In genomic region chr9:63143227-63143626, GRCm38 (mm10) we compare ENCODE assay signal across 14 mouse cellular contexts. TPM values are rescaled to one million over a fixed set of nuclear protein-coding genes. Genes with fewer than 3 reads are reported as not detected.
DNase-seq lines count a peak whose midpoint lies in the region; ATAC-seq and TF ChIP-seq lines count a peak whose summit lies in the region.
"Had no signal": no experiment of that assay in that cellular context is flagged by ENCODE, and none has a peak within 500 bp of the region (broad histone marks: within the 10 kb centered on the region; RNA-seq: fewer than 3 reads in every experiment).

No protein-coding gene starts in this region.

- H3K4me3 ChIP-seq in heart, embryonic 15.5 days, result peak overlapping the region; percentile 41; the same call in 1 of the 2 replicates
- H3K4me3 ChIP-seq in hindbrain, embryonic 16.5 days (ENCODE audit: low read length), result peak overlapping the region; percentile 50
- no peak overlapping the region for H3K4me3 ChIP-seq in layer of hippocampus, adult 2 months
- H3K4me3 ChIP-seq: myocyte had no signal

- ATAC-seq in heart, embryonic 15.5 days (replicated peaks; ENCODE audit: insufficient number of reproducible peaks, insufficient read depth, low FRiP score, low read depth), result no peak
- ATAC-seq in hindbrain, embryonic 16.5 days, result no peak

- H3K36me3 ChIP-seq in heart, embryonic 15.5 days, result no peaks in the 10 kb centered on the region
- no peaks in the 10 kb centered on the region for H3K36me3 ChIP-seq in hindbrain, embryonic 16.5 days (ENCODE audit: control insufficient read depth, insufficient read depth, low read length)

- H3K27me3 ChIP-seq in heart, embryonic 15.5 days, result peaks cover 100% of the 10 kb centered on the region
- H3K27me3 ChIP-seq in hindbrain, embryonic 16.5 days (replicated peaks; ENCODE audit: control insufficient read depth, insufficient read depth, low read length), result peaks cover 67% of the 10 kb centered on the region

- H3K4me1 ChIP-seq in heart, embryonic 15.5 days (replicated peaks), result peaks cover 71% of the 10 kb centered on the region
- peaks cover 32% of the 10 kb centered on the region for H3K4me1 ChIP-seq in hindbrain, embryonic 16.5 days (ENCODE audit: control insufficient read depth, insufficient read depth, low read depth, low read length)

- no peaks in the 10 kb centered on the region for H3K9me3 ChIP-seq in heart, embryonic 15.5 days (replicated peaks)
- no peaks in the 10 kb centered on the region for H3K9me3 ChIP-seq in hindbrain, embryonic 16.5 days (ENCODE audit: control insufficient read depth, low read length)

- H3K4me2 ChIP-seq in heart, embryonic 15.5 days, result peak overlapping the region; percentile 59; the same call in 1 of the 2 replicates
- H3K4me2 ChIP-seq in hindbrain, embryonic 16.5 days (ENCODE audit: low read length), result peak overlapping the region; percentile 69

- peak; percentile 6 for DNase-seq in cerebellum, adult 11-12 months
- no peak for DNase-seq in cerebellum, postnatal 4 days (ENCODE audit: low spot score in 2 of 2)
- DNase-seq in heart, adult 11 months, result no peak
- DNase-seq in R1 (ENCODE audit: low read depth, low spot score), result peak; percentile 29
- DNase-seq in spleen, adult 12 weeks (ENCODE audit: low spot score), result no peak
- no peak for DNase-seq in layer of hippocampus, adult 2 months (ENCODE audit: low spot score in 2 of 2)
- DNase-seq: heart, postnatal 14 days; kidney, postnatal 10 days; lung, postnatal 36 days had no signal

- H3K9ac ChIP-seq in heart, embryonic 15.5 days, result no peak overlapping the region
- peak overlapping the region; percentile 56; the same call in 1 of the 2 replicates for H3K9ac ChIP-seq in hindbrain, embryonic 16.5 days (ENCODE audit: low read depth, low read length)

- 2% methylated on average over 25 of the region's 25 CpGs for WGBS in heart, embryonic 15.5 days
- 2% methylated on average over 25 of the region's 25 CpGs for WGBS in hindbrain, embryonic 16.5 days

- no peak for TF ChIP-seq CTCF in layer of hippocampus, adult 2 months (conservative IDR thresholded peaks at IDR 0.05)

- H3K27ac ChIP-seq in heart, embryonic 15.5 days, result no peak overlapping the region
- peak overlapping the region; percentile 65 for H3K27ac ChIP-seq in hindbrain, embryonic 16.5 days (ENCODE audit: low read depth, low read length)
- H3K27ac ChIP-seq in layer of hippocampus, adult 2 months, result no peak overlapping the region

RNA-seq across cellular contexts. Expression of gene Skor1, which starts 5.5 kb away (rescaled TPM):
- not detected in 2 replicates for polyA plus RNA-seq in heart, embryonic 15.5 days (2015; fragmentation: Nextera tagmentation; extraction: Ambion mirVana)
- polyA plus RNA-seq in hindbrain, embryonic 16.5 days (2015; fragmentation: Nextera tagmentation; extraction: Ambion mirVana), result 10.8 and 11.8 TPM in 2 replicates
- under 1 TPM; 0.20 to 0.27 TPM for total RNA-seq in layer of hippocampus, adult 2 months (2021)
- total RNA-seq: heart, postnatal 14 days; liver, adult 2 months had no signal
- polyA plus RNA-seq: liver, adult 2 months; stomach, embryonic 16.5 days had no signal

Comparison
In these comparisons a context has a peak if more than half of its experiments do, and no peak if none do; other contexts are left out.
1. DNase-seq: peak in cerebellum, adult 11-12 months (single experiment) and R1 (single experiment); none in cerebellum, postnatal 4 days (0 of 2), heart, adult 11 months (single experiment), spleen, adult 12 weeks (single experiment) and layer of hippocampus, adult 2 months (0 of 2).
2. RNA of gene Skor1, which starts 5.5 kb away (polyA plus RNA-seq): 10.8 to 11.8 TPM in hindbrain, embryonic 16.5 days; not detected in heart, embryonic 15.5 days; every median in the first group is over 10 times any median in the second.